Mouse (Mus musculus) cerebellum, adult 2 months (tissue): ENCODE measurements at regions not wholly inside any gene's neighbourhood (a gene's known extent, or its start where the extent isn't known, plus 50 kb on each side); places are given as distances from the start of the nearest gene placed in this dataset.

Experiments
- CTCF ChIP-seq: fragments of 200-500 bp; IDR thresholded peaks from 2 replicates; pipeline ENCODE4 v1.5.1; 2011; ENCODE audit warnings: low read depth, mild to moderate bottlenecking, control low read depth, low read length, moderate library complexity, borderline replicate concordance; ENCODE audit not compliant: insufficient read depth
- POLR2A ChIP-seq: fragments of 200-500 bp; IDR thresholded peaks from 2 replicates; pipeline ENCODE4 v1.6.1; 2011; ENCODE audit warnings: low read length, control low read depth, borderline replicate concordance; ENCODE audit not compliant: insufficient read depth

DNA sequence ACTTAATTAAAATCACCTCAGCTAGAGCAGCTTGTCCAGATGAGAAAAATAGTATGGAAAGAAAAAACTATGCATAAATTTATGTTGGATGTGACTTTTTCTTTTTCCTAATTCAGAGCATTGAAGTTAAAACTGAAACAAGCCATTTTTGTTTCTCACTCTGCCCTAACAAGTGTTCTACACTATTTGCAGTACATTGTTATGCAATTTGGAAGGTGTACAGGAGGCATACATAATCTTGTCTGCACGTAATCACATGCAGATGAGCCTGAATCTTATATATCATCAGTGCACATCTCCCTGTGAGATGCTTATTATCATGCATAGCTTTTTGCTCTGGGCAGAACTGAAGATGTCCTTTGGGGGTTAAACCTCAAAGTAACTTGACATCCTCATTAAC, 1381.3 kb downstream of the Tbl1xr1 start:
- TF ChIP-seq CTCF (no peak), POLR2A (no peak)
